Mouse (Mus musculus): Measurements from ENCODE around the gene Hbs1l.

GRCm38 (mm10) chr10:21269920-21270319 lies 25.9 kb upstream of the Hbs1l start:
- TF ChIP-seq GATA1 (IDR thresholded peaks at IDR 0.05; ENCODE audit: borderline replicate concordance, low read length) = no peak
- TF ChIP-seq FLI1 (IDR thresholded peaks at IDR 0.05; ENCODE audit: low read length) = no peak

All from megakaryocyte, embryonic 14.5 days (primary cell).